Mouse (Mus musculus): ENCODE data around the gene Prkch. TPM values are rescaled to one million over a fixed set of nuclear protein-coding genes. Genes with fewer than 3 reads are reported as not detected.

Gene Prkch
- total and polyA plus RNA-seq, 2 experiments from 2014 or later = 9.9 to 16.2 TPM

- Histone ChIP-seq H3K9ac (replicated peaks; ENCODE audit: low read length, poor library complexity, severe bottlenecking) (no peak overlapping the region), H3K4me2 (ENCODE audit: low read depth, low read length, poor library complexity, severe bottlenecking) (no peak overlapping the region), H3K4me3 (ENCODE audit: low read depth, low read length) (no peak overlapping the region), H3K27me3 (ENCODE audit: insufficient read depth, low read length) (no peaks in the 10 kb centered on the region), H3K4me1 (ENCODE audit: insufficient read depth, low read length) (no peaks in the 10 kb centered on the region), H3K36me3 (ENCODE audit: insufficient read depth, low read length) (no peaks in the 10 kb centered on the region), H3K27ac (ENCODE audit: low read depth, low read length) (no peak overlapping the region), H3K9me3 (ENCODE audit: low read length) (no peaks in the 10 kb centered on the region)
- WGBS = 93% methylated on average over 11 of the region's 11 CpGs
- DNase-seq (ENCODE audit: low spot score) (no peak), ATAC-seq (ENCODE audit: low FRiP score) (no peak)
- TF ChIP-seq CTCF (IDR thresholded peaks at IDR 0.05) = no peak
These were observed 193.1 kb downstream of the Prkch start for GRCm38 (mm10) chr12:73777673-73778072.

GRCm38 (mm10) chr12:73779332-73780231 is 195.0 kb downstream of the Prkch start:
- TF ChIP-seq CTCF (IDR thresholded peaks at IDR 0.05) = no peak
- Histone ChIP-seq H3K9me3 (ENCODE audit: low read length) (no peaks in the 10 kb centered on the region), H3K4me1 (ENCODE audit: insufficient read depth, low read length) (no peaks in the 10 kb centered on the region), H3K4me3 (ENCODE audit: low read depth, low read length) (no peak overlapping the region), H3K36me3 (ENCODE audit: insufficient read depth, low read length) (no peaks in the 10 kb centered on the region), H3K27ac (ENCODE audit: low read depth, low read length) (no peak overlapping the region), H3K9ac (replicated peaks; ENCODE audit: low read length, poor library complexity, severe bottlenecking) (no peak overlapping the region), H3K27me3 (ENCODE audit: insufficient read depth, low read length) (no peaks in the 10 kb centered on the region), H3K4me2 (ENCODE audit: low read depth, low read length, poor library complexity, severe bottlenecking) (no peak overlapping the region)
- peak; percentile 31 for DNase-seq (ENCODE audit: low spot score)
- WGBS = 73% methylated on average over 13 of the region's 13 CpGs
- no peak for ATAC-seq (ENCODE audit: low FRiP score)

- DNase-seq (ENCODE audit: low spot score) = no peak
- Histone ChIP-seq H3K4me1 (ENCODE audit: insufficient read depth, low read length) (no peaks in the 10 kb centered on the region), H3K36me3 (ENCODE audit: insufficient read depth, low read length) (no peaks in the 10 kb centered on the region), H3K4me2 (ENCODE audit: low read depth, low read length, poor library complexity, severe bottlenecking) (no peak overlapping the region), H3K27ac (ENCODE audit: low read depth, low read length) (no peak overlapping the region), H3K9me3 (ENCODE audit: low read length) (no peaks in the 10 kb centered on the region), H3K9ac (replicated peaks; ENCODE audit: low read length, poor library complexity, severe bottlenecking) (no peak overlapping the region), H3K27me3 (ENCODE audit: insufficient read depth, low read length) (no peaks in the 10 kb centered on the region), H3K4me3 (ENCODE audit: low read depth, low read length) (no peak overlapping the region)
- no peak for ATAC-seq (ENCODE audit: low FRiP score)
- 91% methylated on average over 6 of the region's 6 CpGs for WGBS
- no peak for TF ChIP-seq CTCF (IDR thresholded peaks at IDR 0.05)
These were observed 196.9 kb downstream of the Prkch start for GRCm38 (mm10) chr12:73781425-73782032.

DNA sequence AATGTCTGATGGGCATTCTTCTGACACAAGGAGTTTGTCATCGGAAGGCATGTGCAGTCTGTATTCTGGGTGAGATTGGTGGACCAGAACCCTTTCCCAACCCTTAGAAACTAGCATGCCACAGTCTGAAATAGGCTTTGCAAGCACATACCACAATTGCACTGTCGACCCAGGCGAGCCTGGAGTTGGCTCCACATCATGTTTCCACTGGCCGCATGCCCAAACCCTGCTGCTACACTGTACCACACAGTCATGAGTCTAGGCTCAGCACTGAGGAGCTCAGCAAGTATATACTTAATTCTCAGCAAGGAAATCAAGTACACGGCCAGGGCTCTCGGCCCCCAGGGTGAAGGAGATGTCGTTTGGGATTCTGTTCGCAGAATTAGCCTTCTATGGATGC is 202.3 kb downstream of the Prkch start:
- H3K27ac ChIP-seq (ENCODE audit: low read depth, low read length) = no peak overlapping the region
- no peak overlapping the region for H3K4me3 ChIP-seq (ENCODE audit: low read depth, low read length)
- no peak overlapping the region for H3K4me2 ChIP-seq (ENCODE audit: low read depth, low read length, poor library complexity, severe bottlenecking)
- H3K9me3 ChIP-seq (ENCODE audit: low read length) = no peaks in the 10 kb centered on the region
- WGBS = 61% methylated on average over 8 of the region's 8 CpGs
- H3K9ac ChIP-seq (replicated peaks; ENCODE audit: low read length, poor library complexity, severe bottlenecking) = no peak overlapping the region
- no peaks in the 10 kb centered on the region for H3K36me3 ChIP-seq (ENCODE audit: insufficient read depth, low read length)
- H3K27me3 ChIP-seq (ENCODE audit: insufficient read depth, low read length) = no peaks in the 10 kb centered on the region
- DNase-seq (ENCODE audit: low spot score) = peak; percentile 72
- ATAC-seq (ENCODE audit: low FRiP score) = no peak
- no peaks in the 10 kb centered on the region for H3K4me1 ChIP-seq (ENCODE audit: insufficient read depth, low read length)
- TF ChIP-seq CTCF (IDR thresholded peaks at IDR 0.05) = no peak

DNA sequence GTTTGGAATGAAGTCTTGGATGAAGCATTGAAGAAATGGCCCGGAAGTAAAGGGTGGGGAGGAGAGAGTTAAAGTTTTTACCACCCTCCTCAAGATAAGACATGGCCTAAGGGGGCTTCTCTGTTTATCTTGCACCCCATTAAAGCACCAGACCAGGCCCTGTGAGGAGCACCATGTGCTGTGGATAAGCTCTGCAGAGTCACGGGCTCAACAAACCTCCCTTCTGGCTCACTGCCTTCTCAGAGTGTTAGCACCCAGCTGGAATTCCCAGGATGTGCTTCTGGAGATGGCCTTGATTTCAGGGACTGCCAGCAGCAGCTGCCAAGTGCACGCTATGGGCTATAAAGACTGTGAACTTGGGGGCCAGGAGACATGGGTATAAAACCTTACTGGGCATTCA is 204.3 kb downstream of the Prkch start:
- no peaks in the 10 kb centered on the region for H3K9me3 ChIP-seq (ENCODE audit: low read length)
- no peak overlapping the region for H3K9ac ChIP-seq (replicated peaks; ENCODE audit: low read length, poor library complexity, severe bottlenecking)
- H3K27ac ChIP-seq (ENCODE audit: low read depth, low read length) = no peak overlapping the region
- WGBS = 65% methylated on average over 3 of the region's 3 CpGs
- TF ChIP-seq CTCF (IDR thresholded peaks at IDR 0.05) = no peak
- DNase-seq (ENCODE audit: low spot score) (peak; percentile 29), ATAC-seq (ENCODE audit: low FRiP score) (no peak)
- H3K36me3 ChIP-seq (ENCODE audit: insufficient read depth, low read length) = no peaks in the 10 kb centered on the region
- H3K4me2 ChIP-seq (ENCODE audit: low read depth, low read length, poor library complexity, severe bottlenecking) = no peak overlapping the region
- no peak overlapping the region for H3K4me3 ChIP-seq (ENCODE audit: low read depth, low read length)
- H3K4me1 ChIP-seq (ENCODE audit: insufficient read depth, low read length) = peaks cover 7% of the 10 kb centered on the region; the same call in 1 of the 2 replicates
- H3K27me3 ChIP-seq (ENCODE audit: insufficient read depth, low read length) = no peaks in the 10 kb centered on the region

- no peak overlapping the region for H3K4me3 ChIP-seq (ENCODE audit: low read depth, low read length)
- 68% methylated on average over 5 of the region's 5 CpGs for WGBS
- no peaks in the 10 kb centered on the region for H3K27me3 ChIP-seq (ENCODE audit: insufficient read depth, low read length)
- no peaks in the 10 kb centered on the region for H3K9me3 ChIP-seq (ENCODE audit: low read length)
- H3K36me3 ChIP-seq (ENCODE audit: insufficient read depth, low read length) = no peaks in the 10 kb centered on the region
- no peak for DNase-seq (ENCODE audit: low spot score)
- no peak overlapping the region for H3K4me2 ChIP-seq (ENCODE audit: low read depth, low read length, poor library complexity, severe bottlenecking)
- H3K27ac ChIP-seq (ENCODE audit: low read depth, low read length) = no peak overlapping the region
- peaks cover 18% of the 10 kb centered on the region for H3K4me1 ChIP-seq (ENCODE audit: insufficient read depth, low read length)
- ATAC-seq (ENCODE audit: low FRiP score) = no peak
- H3K9ac ChIP-seq (replicated peaks; ENCODE audit: low read length, poor library complexity, severe bottlenecking) = no peak overlapping the region
- TF ChIP-seq CTCF (IDR thresholded peaks at IDR 0.05) = no peak
These were observed 206.0 kb downstream of the Prkch start for GRCm38 (mm10) chr12:73790571-73791108.

Measured in midbrain, postnatal 0 days (tissue).